Mouse (Mus musculus) limb, embryonic 14.5 days (tissue): ENCODE data around the gene Adk. TPM values are rescaled to one million over a fixed set of nuclear protein-coding genes. Genes with fewer than 3 reads are reported as not detected.

Experiments used
- ATAC-seq: fragments of 200-750 bp; cut with Nextera tagmentation; 2 replicates; pipeline ENCODE4 v1.8.0; 2017; ENCODE audit warnings: low read depth, moderate number of reproducible peaks, moderate TSS enrichment; ENCODE audit not compliant: low FRiP score
- DNase-seq: peaks from one replicate; pipeline ENCODE4 v3.0.0-alpha.2; 2015; ENCODE audit warnings: low spot score
- H3K27ac ChIP-seq: fragments of 300-500 bp; sonication (generic); replicated peaks from 2 replicates; pipeline ENCODE4 v1.5.1; 2014; ENCODE audit warnings: low read depth, mild to moderate bottlenecking, low read length, moderate library complexity, mixed read lengths
- H3K27me3 ChIP-seq: fragments of 300-500 bp; sonication (generic); 2 replicates; pipeline ENCODE4 v1.6.1; 2014; ENCODE audit warnings: low read length, mixed read lengths; ENCODE audit not compliant: control insufficient read depth, insufficient read depth
- H3K36me3 ChIP-seq: fragments of 300-500 bp; sonication (generic); 2 replicates; pipeline ENCODE4 v1.6.1; 2014; ENCODE audit warnings: mild to moderate bottlenecking, low read length, moderate library complexity, mixed read lengths; ENCODE audit not compliant: control insufficient read depth, insufficient read depth
- H3K4me1 ChIP-seq: fragments of 300-500 bp; sonication (generic); 2 replicates; pipeline ENCODE4 v1.6.1; 2014; ENCODE audit warnings: antibody characterized with exemption, low read length, mixed read lengths; ENCODE audit not compliant: control insufficient read depth, insufficient read depth
- H3K4me2 ChIP-seq: fragments of 300-500 bp; sonication (generic); replicated peaks from 2 replicates; pipeline ENCODE4 v1.6.1; 2014; ENCODE audit warnings: low read depth, mild to moderate bottlenecking, low read length, moderate library complexity; ENCODE audit not compliant: severe bottlenecking
- H3K4me3 ChIP-seq: fragments of 300-500 bp; sonication (generic); replicated peaks from 2 replicates; pipeline ENCODE4 v1.5.1; 2014; ENCODE audit warnings: low read length
- H3K9ac ChIP-seq: fragments of 300-500 bp; sonication (generic); 2 replicates; pipeline ENCODE4 v1.6.1; 2014; ENCODE audit warnings: mild to moderate bottlenecking, low read depth, low read length, moderate library complexity; ENCODE audit not compliant: severe bottlenecking
- H3K9me3 ChIP-seq: fragments of 300-500 bp; sonication (generic); 2 replicates; pipeline ENCODE4 v1.6.1; 2016; ENCODE audit warnings: low read length; ENCODE audit not compliant: control insufficient read depth
- POLR2A ChIP-seq: fragments of 200-500 bp; IDR thresholded peaks from 2 replicates; pipeline ENCODE4 v1.8.0; 2012; ENCODE audit warnings: inconsistent platforms, mild to moderate bottlenecking, moderate library complexity, borderline replicate concordance; ENCODE audit not compliant: insufficient read depth, insufficient read length; ENCODE audit errors: extremely low read depth
- WGBS: fragments of 180-500 bp; shearing (Covaris S2); extraction: QIAGEN DNeasy Blood & Tissue Kit; methylation state at CpG from one replicate; pipeline ENCODE4 v1.1.7; 2014; 5-methylcytosine and 5-hydroxymethylcytosine counted together
- polyA plus RNA-seq, 2 experiments: library from polyadenylated mRNA; depleted of rRNA in 1 of 2; stranded (reverse) in 1 of 2; unstranded in 1 of 2; fragments of >200 nt; fragmentation: Nextera tagmentation in 1 of 2; extraction: Ambion mirVana in 1 of 2; gene quantifications; 2 replicates each; pipeline versions ENCODE4 v1.2.1 to v1.2.3; 2012 to 2014

The Adk gene
- polyA plus RNA-seq, 2 experiments, result 55.6 to 140 TPM

- TF ChIP-seq POLR2A, result no peak
- Histone ChIP-seq H3K4me3 (no peak overlapping the region), H3K9me3 (no peaks in the 10 kb centered on the region), H3K4me2 (no peak overlapping the region), H3K27ac (no peak overlapping the region), H3K36me3 (no peaks in the 10 kb centered on the region), H3K27me3 (no peaks in the 10 kb centered on the region), H3K9ac (no peak overlapping the region), H3K4me1 (no peaks in the 10 kb centered on the region)
- ATAC-seq, result no peak
- WGBS, result 93% methylated on average over 3 of the region's 3 CpGs
- DNase-seq, result no peak
These were observed 171.7 kb downstream of the Adk start for GRCm38 (mm10) chr14:21223971-21224635.

- Histone ChIP-seq H3K27me3 (no peaks in the 10 kb centered on the region), H3K27ac (no peak overlapping the region), H3K4me2 (no peak overlapping the region), H3K4me1 (no peaks in the 10 kb centered on the region), H3K9ac (no peak overlapping the region), H3K9me3 (no peaks in the 10 kb centered on the region), H3K36me3 (no peaks in the 10 kb centered on the region), H3K4me3 (no peak overlapping the region)
- WGBS, result 98% methylated on average over 2 of the region's 2 CpGs
- DNase-seq (no peak), ATAC-seq (no peak)
- no peak for TF ChIP-seq POLR2A
These were observed 184.7 kb downstream of the Adk start for GRCm38 (mm10) chr14:21237051-21237450.

GRCm38 (mm10) chr14:21241105-21241504, 188.7 kb downstream of the Adk start:
- Histone ChIP-seq H3K4me1 (no peaks in the 10 kb centered on the region), H3K4me2 (no peak overlapping the region), H3K27me3 (no peaks in the 10 kb centered on the region), H3K9me3 (no peaks in the 10 kb centered on the region), H3K36me3 (no peaks in the 10 kb centered on the region), H3K9ac (no peak overlapping the region), H3K4me3 (no peak overlapping the region), H3K27ac (no peak overlapping the region)
- no peak for TF ChIP-seq POLR2A
- ATAC-seq (no peak), DNase-seq (no peak)
- WGBS, result 59% methylated on average over 5 of the region's 5 CpGs

- no peak overlapping the region for H3K4me2 ChIP-seq
- no peaks in the 10 kb centered on the region for H3K9me3 ChIP-seq
- WGBS, result 40% methylated on average over 5 of the region's 5 CpGs
- H3K27ac ChIP-seq, result no peak overlapping the region
- H3K9ac ChIP-seq, result no peak overlapping the region
- TF ChIP-seq POLR2A, result no peak
- H3K4me3 ChIP-seq, result no peak overlapping the region
- no peak for DNase-seq
- ATAC-seq, result no peak
- H3K4me1 ChIP-seq, result peaks cover 17% of the 10 kb centered on the region
- H3K36me3 ChIP-seq, result no peaks in the 10 kb centered on the region
- H3K27me3 ChIP-seq, result no peaks in the 10 kb centered on the region
These were observed 199.0 kb downstream of the Adk start for GRCm38 (mm10) chr14:21251386-21251785.

- DNase-seq, result peak; percentile 85
- Histone ChIP-seq H3K9ac (no peak overlapping the region), H3K4me1 (peaks cover 17% of the 10 kb centered on the region), H3K36me3 (no peaks in the 10 kb centered on the region), H3K9me3 (no peaks in the 10 kb centered on the region), H3K4me2 (peak overlapping the region; percentile 18; the same call in 1 of the 2 replicates), H3K4me3 (no peak overlapping the region), H3K27ac (peak overlapping the region; percentile 35; the same call in 1 of the 2 replicates), H3K27me3 (no peaks in the 10 kb centered on the region)
- WGBS, result 7% methylated on average over 7 of the region's 7 CpGs
- peak; percentile 77 for ATAC-seq
- TF ChIP-seq POLR2A, result no peak
These were observed 200.0 kb downstream of the Adk start for GRCm38 (mm10) chr14:21252326-21252886.
